Mouse (Mus musculus) liver, postnatal 0 days (tissue): ENCODE results near the gene Fam163a.

Source experiments
- CTCF ChIP-seq: sonication (generic); IDR thresholded peaks from 2 replicates; pipeline ENCODE4 v1.5.1; 2016; ENCODE audit warnings: antibody characterized with exemption, low read depth
- EP300 ChIP-seq: IDR thresholded peaks from 2 replicates; pipeline ENCODE4 v1.6.1; 2016; ENCODE audit warnings: antibody characterized with exemption, low read depth, mild to moderate bottlenecking

GRCm38 (mm10) chr1:156168737-156169136, 36.1 kb downstream of the Fam163a start:
- TF ChIP-seq CTCF: no peak
- no peak for TF ChIP-seq EP300
